Mouse (Mus musculus) T-helper 1 cell (primary cell): ENCODE data around the gene Fgfr2.

Experiments used
- in situ Hi-C: fragments of 300-600 bp; cut with MboI, MseI; formaldehyde crosslinking; loops from one replicate; pipeline ENCODE4 v1.15.1; 2025; ENCODE audit warnings: high pct_unique_total_duplicates

Gene Fgfr2

GRCm38 (mm10) chr7:130764160-130764559, 2359.0 kb downstream of the Fgfr2 start:
- in situ Hi-C loops, result no loop called here

GRCm38 (mm10) chr7:130762071-130762897, 2360.9 kb downstream of the Fgfr2 start:
- in situ Hi-C loops, result no loop called here

- in situ Hi-C loops, result loop anchor here (10.0 kb wide), 2 partner anchors 163 to 703 kb away; no protein-coding TSS in a partner anchor
Measured at GRCm38 (mm10) chr7:130757326-130757865, 2365.8 kb downstream of the Fgfr2 start.

GRCm38 (mm10) chr7:130756343-130756835, 2366.8 kb downstream of the Fgfr2 start:
- in situ Hi-C loops, result loop anchor here (10.0 kb wide), 2 partner anchors 162 to 702 kb away; no protein-coding TSS in a partner anchor

GRCm38 (mm10) chr7:130754790-130755189, 2368.4 kb downstream of the Fgfr2 start:
- in situ Hi-C loops, result loop anchor here (10.0 kb wide), 2 partner anchors 160 to 700 kb away; no protein-coding TSS in a partner anchor

GRCm38 (mm10) chr7:130751678-130752077, 2371.5 kb downstream of the Fgfr2 start:
- in situ Hi-C loops, result loop anchor here (10.0 kb wide), 2 partner anchors 157 to 697 kb away; no protein-coding TSS in a partner anchor

- in situ Hi-C loops, result loop anchor here (10.0 kb wide), 2 partner anchors 156 to 696 kb away; no protein-coding TSS in a partner anchor
Measured at GRCm38 (mm10) chr7:130750752-130751490, 2372.2 kb downstream of the Fgfr2 start.

GRCm38 (mm10) chr7:130749165-130749564, 2374.0 kb downstream of the Fgfr2 start:
- in situ Hi-C loops, result no loop called here

GRCm38 (mm10) chr7:130743239-130744025, 2379.7 kb downstream of the Fgfr2 start:
- in situ Hi-C loops, result no loop called here

GRCm38 (mm10) chr7:130741099-130741498, 2382.1 kb downstream of the Fgfr2 start:
- in situ Hi-C loops, result no loop called here

GRCm38 (mm10) chr7:130734195-130734787, 2388.9 kb downstream of the Fgfr2 start:
- in situ Hi-C loops, result no loop called here

GRCm38 (mm10) chr7:130733423-130733822, 2389.7 kb downstream of the Fgfr2 start:
- in situ Hi-C loops, result no loop called here

- in situ Hi-C loops, result no loop called here
Measured at GRCm38 (mm10) chr7:130732908-130733307, 2390.2 kb downstream of the Fgfr2 start.

GRCm38 (mm10) chr7:130731792-130732191, 2391.4 kb downstream of the Fgfr2 start:
- in situ Hi-C loops, result no loop called here

- in situ Hi-C loops, result no loop called here
Measured at GRCm38 (mm10) chr7:130727560-130727959, 2395.6 kb downstream of the Fgfr2 start.

GRCm38 (mm10) chr7:130726724-130727422, 2396.3 kb downstream of the Fgfr2 start:
- in situ Hi-C loops, result no loop called here

- in situ Hi-C loops, result no loop called here
Measured at GRCm38 (mm10) chr7:130726185-130726584, 2397.0 kb downstream of the Fgfr2 start.

GRCm38 (mm10) chr7:130720646-130721335, 2402.4 kb downstream of the Fgfr2 start:
- in situ Hi-C loops, result no loop called here

- in situ Hi-C loops, result no loop called here
Measured at GRCm38 (mm10) chr7:130719931-130720598, 2403.1 kb downstream of the Fgfr2 start.
